Mouse (Mus musculus): ENCODE data around the gene Mfsd2b.

DNA sequence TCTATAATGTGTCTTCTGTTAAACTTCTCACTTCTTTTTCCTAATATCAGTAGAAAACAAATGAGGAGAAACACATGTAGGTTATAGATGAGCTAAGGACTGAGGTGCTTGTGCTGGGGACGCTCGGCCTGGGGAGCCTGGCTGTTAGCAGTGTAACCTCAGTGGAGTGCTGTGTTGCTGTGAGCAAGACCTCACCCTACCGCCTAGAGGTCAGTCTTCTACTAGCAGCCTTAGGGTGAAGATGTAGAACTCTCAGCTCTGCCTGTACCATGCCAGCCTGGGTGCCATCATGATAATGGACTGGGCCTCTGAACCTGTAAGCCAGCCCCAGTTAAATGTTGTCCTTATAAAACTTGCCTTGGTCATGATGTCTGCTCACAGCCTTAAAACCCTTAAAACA is 46.9 kb downstream of the Mfsd2b start:
- TF ChIP-seq CTCF (IDR thresholded peaks at IDR 0.05; ENCODE audit: control insufficient read depth, insufficient read depth, low read length) = no peak
- TF ChIP-seq POLR2A (IDR thresholded peaks at IDR 0.05; ENCODE audit: borderline replicate concordance, control insufficient read depth, low read depth, low read length) = no peak
